Mouse (Mus musculus) heart, postnatal 0 days (tissue): ENCODE measurements around the gene Ptgdr.

Experiments used
- CTCF ChIP-seq: IDR thresholded peaks from 2 replicates; pipeline ENCODE4 v1.5.1; 2016; ENCODE audit warnings: antibody characterized with exemption, control low read depth, low read depth
- EP300 ChIP-seq: IDR thresholded peaks from 2 replicates; pipeline ENCODE4 v1.6.1; 2016; ENCODE audit warnings: antibody characterized with exemption, low read depth

DNA sequence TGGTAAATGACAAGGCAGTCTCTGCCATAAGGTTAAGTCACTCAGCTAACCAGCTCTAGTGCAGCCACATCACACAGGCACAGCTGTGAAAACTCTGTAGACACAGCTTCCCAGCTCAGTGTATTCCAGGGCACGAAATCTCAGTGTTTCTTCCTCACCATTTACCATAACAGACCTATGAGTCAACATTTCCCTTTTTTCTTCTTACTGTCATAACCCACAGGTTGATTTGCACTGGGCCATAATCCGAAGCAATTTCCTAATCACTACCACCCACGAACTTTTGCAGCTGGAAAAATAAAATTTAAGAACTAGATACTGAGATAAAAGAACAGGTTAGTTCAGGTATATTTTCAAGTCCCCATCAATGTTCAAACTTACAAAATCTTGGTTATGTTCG, 31.4 kb downstream of the Ptgdr start:
- TF ChIP-seq EP300 (no peak), CTCF (no peak)
